Mouse (Mus musculus): ENCODE results near the gene Tnk2.

Gene Tnk2

GRCm38 (mm10) chr16:32643661-32644061, at the start of gene Tnk2:
Gene Tnk2 (plus strand): TSS chr16:32643874.
- no peak for DNase-seq (ENCODE audit: low spot score)

GRCm38 (mm10) chr16:32593916-32594315, 49.8 kb upstream of the Tnk2 start:
- DNase-seq (ENCODE audit: low spot score) = no peak

GRCm38 (mm10) chr16:32594701-32595100, 49.0 kb upstream of the Tnk2 start:
- no peak for DNase-seq (ENCODE audit: low spot score)

- no peak for DNase-seq (ENCODE audit: low spot score)
Observed at GRCm38 (mm10) chr16:32595142-32595855, 48.4 kb upstream of the Tnk2 start.

GRCm38 (mm10) chr16:32597909-32598381, 45.7 kb upstream of the Tnk2 start:
- DNase-seq (ENCODE audit: low spot score) = no peak

- no peak for DNase-seq (ENCODE audit: low spot score)
Observed at GRCm38 (mm10) chr16:32599151-32599550, 44.5 kb upstream of the Tnk2 start.

- DNase-seq (ENCODE audit: low spot score) = no peak
Observed at GRCm38 (mm10) chr16:32602193-32602685, 41.4 kb upstream of the Tnk2 start.

GRCm38 (mm10) chr16:32607562-32608343, 35.9 kb upstream of the Tnk2 start:
- no peak for DNase-seq (ENCODE audit: low spot score)

GRCm38 (mm10) chr16:32608344-32608711, 35.3 kb upstream of the Tnk2 start:
- no peak for DNase-seq (ENCODE audit: low spot score)

- peak; percentile 82 for DNase-seq (ENCODE audit: low spot score)
Observed at GRCm38 (mm10) chr16:32608712-32609400, 34.8 kb upstream of the Tnk2 start, which contains the start of gene Tfrc. Gene Tfrc (plus strand): TSS chr16:32608920.

GRCm38 (mm10) chr16:32609401-32609779, 34.3 kb upstream of the Tnk2 start:
- no peak for DNase-seq (ENCODE audit: low spot score)

- DNase-seq (ENCODE audit: low spot score) = no peak
Observed at GRCm38 (mm10) chr16:32610460-32611255, 33.0 kb upstream of the Tnk2 start.

GRCm38 (mm10) chr16:32612052-32612451, 31.6 kb upstream of the Tnk2 start:
- DNase-seq (ENCODE audit: low spot score) = no peak

GRCm38 (mm10) chr16:32613269-32613834, 30.3 kb upstream of the Tnk2 start:
- no peak for DNase-seq (ENCODE audit: low spot score)

GRCm38 (mm10) chr16:32614047-32614446, 29.6 kb upstream of the Tnk2 start:
- no peak for DNase-seq (ENCODE audit: low spot score)

- DNase-seq (ENCODE audit: low spot score) = no peak
Observed at GRCm38 (mm10) chr16:32618946-32619345, 24.7 kb upstream of the Tnk2 start.

GRCm38 (mm10) chr16:32628140-32628539, 15.5 kb upstream of the Tnk2 start:
- DNase-seq (ENCODE audit: low spot score) = no peak

GRCm38 (mm10) chr16:32632328-32632824, 11.3 kb upstream of the Tnk2 start:
- DNase-seq (ENCODE audit: low spot score) = no peak

- no peak for DNase-seq (ENCODE audit: low spot score)
Observed at GRCm38 (mm10) chr16:32633486-32634012, 10.1 kb upstream of the Tnk2 start.

GRCm38 (mm10) chr16:32634183-32634582, 9.5 kb upstream of the Tnk2 start:
- no peak for DNase-seq (ENCODE audit: low spot score)

GRCm38 (mm10) chr16:32635314-32635713, 8.4 kb upstream of the Tnk2 start:
- DNase-seq (ENCODE audit: low spot score) = no peak

Measured in urinary bladder, postnatal 10 days (tissue).